28 mouse cellular contexts compared by ENCODE assay signal in the genomic region with DNA sequence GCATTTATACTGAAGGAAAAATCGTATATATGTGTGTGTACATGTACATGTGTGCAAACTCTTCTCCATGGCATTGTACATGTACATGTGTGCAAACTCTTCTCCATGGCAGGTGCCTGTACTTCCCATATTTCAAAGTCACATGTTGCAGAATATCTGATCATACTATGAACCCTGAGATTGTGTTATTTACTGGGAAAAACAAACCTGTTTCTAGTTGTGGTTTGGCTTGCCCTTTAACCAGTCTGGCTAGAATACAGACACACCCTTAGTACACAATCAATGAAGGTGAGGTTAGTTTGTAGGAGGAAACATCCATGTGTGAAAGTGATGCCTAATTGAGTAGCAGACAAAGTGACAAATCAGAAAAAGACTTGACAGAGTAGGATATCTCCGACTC. TPM values are rescaled to one million over a fixed set of nuclear protein-coding genes. Genes with fewer than 3 reads are reported as not detected.
DNase-seq lines count a peak whose midpoint lies in the region; ATAC-seq and TF ChIP-seq lines count a peak whose summit lies in the region.
"Had no signal": no experiment of that assay in that cellular context is flagged by ENCODE, and none has a peak within 500 bp of the region (broad histone marks: within the 10 kb centered on the region; RNA-seq: fewer than 3 reads in every experiment).

No protein-coding gene starts in this region.

- no peaks in the 10 kb centered on the region for H3K79me2 ChIP-seq in liver, adult 2 months (ENCODE audit: control insufficient read depth, insufficient read depth, low read length)

- 60% methylated on average over 2 of the region's 2 CpGs for WGBS in liver, adult 2 months
- WGBS in intestine, embryonic 16.5 days: 88% methylated on average over 2 of the region's 2 CpGs
- 39% methylated on average over 2 of the region's 2 CpGs for WGBS in small intestine, adult 2 months
- WGBS in lung, adult 2 months: 90% methylated on average over 2 of the region's 2 CpGs

- H3K9me3 ChIP-seq in intestine, embryonic 16.5 days (ENCODE audit: control insufficient read depth, low read length): no peaks in the 10 kb centered on the region
- H3K9me3 ChIP-seq: embryonic facial prominence, embryonic 10.5 days; embryonic facial prominence, embryonic 13.5 days; forebrain, embryonic 12.5 days; forebrain, embryonic 15.5 days; heart, embryonic 10.5 days; heart, embryonic 13.5 days had no signal

- peaks cover 5% of the 10 kb centered on the region; the same call in 1 of the 2 replicates for H3K36me3 ChIP-seq in liver, adult 2 months (ENCODE audit: control insufficient read depth, insufficient read depth, low read length)
- H3K36me3 ChIP-seq in intestine, embryonic 16.5 days (ENCODE audit: control insufficient read depth, insufficient read depth, low read length): no peaks in the 10 kb centered on the region
- peaks cover 5% of the 10 kb centered on the region for H3K36me3 ChIP-seq in small intestine, adult 2 months (ENCODE audit: control insufficient read depth, insufficient read depth, low read length)
- H3K36me3 ChIP-seq: forebrain, embryonic 12.5 days; forebrain, embryonic 15.5 days had no signal

- ATAC-seq in intestine, embryonic 16.5 days: peak; percentile 83
- ATAC-seq: forebrain, embryonic 15.5 days; hindbrain, postnatal 0 days; Patski had no signal

- no peak overlapping the region for H3K9ac ChIP-seq in liver, adult 2 months (ENCODE audit: low read depth, low read length)
- H3K9ac ChIP-seq in intestine, embryonic 16.5 days (ENCODE audit: low read depth, low read length): no peak overlapping the region
- H3K9ac ChIP-seq: embryonic facial prominence, embryonic 13.5 days; forebrain, embryonic 12.5 days; forebrain, embryonic 15.5 days; heart, embryonic 13.5 days; hindbrain, embryonic 14.5 days had no signal

- no peak overlapping the region for H3K4me2 ChIP-seq in intestine, embryonic 16.5 days (ENCODE audit: low read depth, low read length)
- H3K4me2 ChIP-seq: embryonic facial prominence, embryonic 13.5 days; forebrain, embryonic 12.5 days; forebrain, embryonic 15.5 days; heart, embryonic 13.5 days; hindbrain, embryonic 14.5 days had no signal

- TF ChIP-seq POLR2A in liver, adult 2 months (IDR thresholded peaks at IDR 0.05; ENCODE audit: extremely low read depth, insufficient read depth, low read length): no peak
- TF ChIP-seq POLR2A in small intestine, adult 2 months (IDR thresholded peaks at IDR 0.05; ENCODE audit: low read depth, low read length): no peak
- no peak for TF ChIP-seq POLR2A in lung, adult 2 months (IDR thresholded peaks at IDR 0.05; ENCODE audit: borderline replicate concordance, extremely low read depth, low read depth, low read length)

- no peak overlapping the region for H3K4me3 ChIP-seq in liver, adult 2 months (ENCODE audit: insufficient read depth, low read depth, low read length)
- no peak overlapping the region for H3K4me3 ChIP-seq in intestine, embryonic 16.5 days (ENCODE audit: low read length)
- H3K4me3 ChIP-seq in small intestine, adult 2 months (ENCODE audit: low read depth, low read length): no peak overlapping the region
- no peak overlapping the region for H3K4me3 ChIP-seq in lung, adult 2 months (replicated peaks; ENCODE audit: extremely low read depth, low read depth, low read length)
- H3K4me3 ChIP-seq: embryonic facial prominence, embryonic 10.5 days; embryonic facial prominence, embryonic 13.5 days; erythroblast, embryonic 14.5 days; forebrain, embryonic 12.5 days; forebrain, embryonic 15.5 days; heart, adult 2 months; heart, embryonic 10.5 days; heart, embryonic 13.5 days had no signal

- peaks cover 15% of the 10 kb centered on the region; the same call in 1 of the 2 replicates for H3K4me1 ChIP-seq in liver, adult 2 months (ENCODE audit: control insufficient read depth, insufficient read depth, low read length)
- no peaks in the 10 kb centered on the region for H3K4me1 ChIP-seq in intestine, embryonic 16.5 days (ENCODE audit: control insufficient read depth, insufficient read depth, low read length)
- H3K4me1 ChIP-seq in small intestine, adult 2 months (ENCODE audit: control insufficient read depth, insufficient read depth, insufficient read length, low read length): peaks cover 8% of the 10 kb centered on the region; the same call in 1 of the 2 replicates
- H3K4me1 ChIP-seq in lung, adult 2 months (ENCODE audit: control insufficient read depth, insufficient read depth, low read length): no peaks in the 10 kb centered on the region
- H3K4me1 ChIP-seq: embryonic facial prominence, embryonic 10.5 days; embryonic facial prominence, embryonic 13.5 days; forebrain, embryonic 12.5 days; forebrain, embryonic 15.5 days; heart, embryonic 10.5 days; heart, embryonic 13.5 days had no signal

- H3K27ac ChIP-seq in liver, adult 2 months (replicated peaks; ENCODE audit: insufficient read depth, low read depth, low read length): peak overlapping the region; percentile 44
- no peak overlapping the region for H3K27ac ChIP-seq in intestine, embryonic 16.5 days (ENCODE audit: low read length)
- H3K27ac ChIP-seq in small intestine, adult 2 months (ENCODE audit: insufficient read depth, low read depth, low read length): peak overlapping the region; percentile 61
- H3K27ac ChIP-seq: embryonic facial prominence, embryonic 10.5 days; embryonic facial prominence, embryonic 13.5 days; forebrain, embryonic 12.5 days; forebrain, embryonic 15.5 days; heart, adult 2 months; heart, embryonic 10.5 days; heart, embryonic 13.5 days; hindbrain, embryonic 14.5 days; hindbrain, postnatal 0 days had no signal

- no peak for TF ChIP-seq CTCF in liver, adult 2 months (IDR thresholded peaks at IDR 0.05; ENCODE audit: low read depth, low read length)
- no peak for TF ChIP-seq CTCF in small intestine, adult 2 months (IDR thresholded peaks at IDR 0.05; ENCODE audit: extremely low read depth, insufficient read length, insufficient replicate concordance, low read depth, low read length)
- no peak for TF ChIP-seq CTCF in lung, adult 2 months (IDR thresholded peaks at IDR 0.05; ENCODE audit: insufficient read depth, low read length)

- peak; percentile 96 for DNase-seq in liver, adult 2 months (ENCODE audit: extremely low read depth, low read depth, low spot score)
- no peak for DNase-seq in liver
- DNase-seq in urinary bladder, postnatal 36 days (ENCODE audit: low spot score in 2 of 2): no peak
- DNase-seq in lung, adult 2 months: no peak
- DNase-seq: adrenal gland, adult 2 months; adrenal gland, postnatal 14 days; cerebellum, adult 11 months; cerebellum, adult 8-10 months; cerebellum, postnatal 10 days; cerebellum, postnatal 36 days; embryo, embryonic 11 days; gastrocnemius, postnatal 10 days; gastrocnemius, postnatal 36 days; heart, adult 2 months; heart, postnatal 14 days; heart, postnatal 4 days had no signal

- no peaks in the 10 kb centered on the region for H3K27me3 ChIP-seq in liver, adult 2 months (ENCODE audit: control insufficient read depth, insufficient read depth, low read length)
- H3K27me3 ChIP-seq in intestine, embryonic 16.5 days (replicated peaks; ENCODE audit: control insufficient read depth, insufficient read depth, low read length): no peaks in the 10 kb centered on the region
- H3K27me3 ChIP-seq in small intestine, adult 2 months (ENCODE audit: control insufficient read depth, insufficient read depth, low read length): no peaks in the 10 kb centered on the region
- H3K27me3 ChIP-seq: embryonic facial prominence, embryonic 13.5 days; forebrain, embryonic 12.5 days; forebrain, embryonic 15.5 days; heart, embryonic 13.5 days; Patski had no signal

RNA-seq across cellular contexts. Expression of a gene that starts 29.5 kb away (rescaled TPM):
- total RNA-seq in liver, adult 2 months (2014; rRNA removed): 7.3 and 7.8 TPM in 2 replicates
- 2.0 and 2.5 TPM in 2 replicates for polyA plus RNA-seq in liver, adult 2 months (2012; rRNA removed)
- 19.8 and 21.4 TPM in 2 replicates for polyA plus RNA-seq in intestine, embryonic 16.5 days (2015; fragmentation: Nextera tagmentation; extraction: Ambion mirVana)
- 1.3 and 2.5 TPM in 2 replicates for polyA plus RNA-seq in small intestine, adult 2 months (2012; rRNA removed)
- 4.1 and 4.4 TPM in 2 replicates for polyA plus RNA-seq in lung, adult 2 months (2012; rRNA removed)

RNA-seq across cellular contexts. Expression of a gene that starts 29.8 kb away (rescaled TPM):
- 6.4 and 8.3 TPM in 2 replicates for total RNA-seq in liver, adult 2 months (2014; rRNA removed)
- 0.70 and 0.97 TPM in 2 replicates for polyA plus RNA-seq in liver, adult 2 months (2012; rRNA removed)
- 12.5 and 13.3 TPM in 2 replicates for polyA plus RNA-seq in intestine, embryonic 16.5 days (2015; fragmentation: Nextera tagmentation; extraction: Ambion mirVana)
- polyA plus RNA-seq in small intestine, adult 2 months (2012; rRNA removed): 0.10 and 0.65 TPM in 2 replicates
- 1.9 and 2.7 TPM in 2 replicates for polyA plus RNA-seq in lung, adult 2 months (2012; rRNA removed)
- polyA plus RNA-seq: erythroblast, embryonic 14.5 days had no signal
